Mouse (Mus musculus): ENCODE data around the gene Cacna2d4.

Cacna2d4 gene

DNA sequence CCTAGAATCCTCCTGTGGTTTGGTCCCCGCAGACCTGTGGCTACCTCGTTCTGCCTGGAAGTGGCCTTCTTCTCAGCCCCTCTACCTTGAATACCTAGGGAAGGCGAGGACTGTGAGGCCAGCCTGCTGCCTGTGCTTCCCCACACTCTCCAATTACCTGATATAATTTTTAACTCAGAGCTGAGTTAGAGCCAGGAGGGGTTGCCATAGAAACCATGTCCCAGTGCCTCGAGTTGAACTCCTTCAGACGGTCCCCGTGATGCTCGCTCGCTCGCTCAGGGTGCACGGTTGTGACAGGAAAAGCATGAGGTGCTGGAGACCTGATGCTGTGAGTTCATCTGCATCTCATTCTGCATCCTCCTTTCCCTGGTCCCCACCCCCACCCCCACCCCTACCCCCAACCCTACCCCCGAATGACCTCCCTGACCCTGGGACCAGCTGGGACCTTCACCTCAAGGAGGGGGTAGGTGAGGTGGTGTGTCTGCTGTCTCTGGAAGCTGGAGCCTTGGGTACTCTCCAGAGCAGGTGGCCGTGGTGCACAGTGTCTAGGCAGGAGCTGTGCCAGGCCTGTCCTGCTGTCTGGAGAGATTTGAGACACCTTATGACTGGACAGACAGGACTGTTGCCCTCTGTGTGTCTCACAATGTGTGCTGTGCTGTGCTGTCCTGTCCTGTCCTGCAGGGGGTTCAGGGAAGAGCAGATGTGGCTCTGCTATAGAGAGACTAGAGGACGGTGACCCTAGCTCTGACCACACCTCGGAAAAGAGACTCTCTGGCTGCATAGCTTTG is 77.5 kb downstream of the Cacna2d4 start:
- DNase-seq: no peak

GRCm38 (mm10) chr6:119314751-119315476 is 78.6 kb downstream of the Cacna2d4 start:
- DNase-seq: no peak

- no peak for DNase-seq
Observed at GRCm38 (mm10) chr6:119318732-119319131, 82.4 kb downstream of the Cacna2d4 start.

DNA sequence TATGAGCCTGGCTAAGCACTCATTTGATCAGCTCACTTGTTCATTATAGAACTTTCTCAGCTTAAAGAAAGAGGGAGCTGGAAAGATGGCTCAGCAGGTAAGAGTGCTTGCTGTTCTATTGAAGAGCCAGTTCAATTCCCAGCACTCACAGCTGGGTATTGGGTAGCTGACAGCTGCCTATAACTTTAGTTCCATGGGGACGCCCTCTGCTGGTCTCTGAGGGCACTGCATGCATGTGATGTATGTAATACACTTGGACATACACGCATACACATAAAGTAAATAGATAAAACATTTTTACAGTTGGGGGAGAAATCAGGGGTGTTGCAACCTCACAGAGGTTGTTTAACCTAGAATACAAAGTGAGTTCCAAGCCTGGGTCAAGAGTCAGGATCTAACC is 83.0 kb downstream of the Cacna2d4 start:
- DNase-seq: no peak

DNA sequence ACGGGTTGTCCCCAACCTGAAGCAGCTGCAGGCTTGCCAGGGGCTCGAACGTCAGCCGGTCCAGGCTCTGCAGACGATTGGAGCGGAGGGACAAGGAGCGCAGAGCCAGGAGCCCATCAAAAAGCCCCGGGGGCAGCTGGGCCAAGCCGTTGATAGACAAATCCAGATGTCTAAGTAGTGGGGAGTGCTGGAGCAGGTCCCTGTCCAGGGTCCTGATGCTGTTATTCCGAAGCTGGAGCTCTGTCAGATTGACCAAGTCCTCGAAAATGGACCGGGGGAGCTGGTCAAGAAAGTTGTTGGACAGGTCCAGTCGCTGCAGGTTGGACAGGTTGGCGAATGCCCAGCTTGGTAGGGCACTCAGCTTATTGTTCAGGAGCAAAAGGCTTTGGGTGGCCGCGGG is 84.2 kb downstream of the Cacna2d4 start:
- no peak for DNase-seq

DNA sequence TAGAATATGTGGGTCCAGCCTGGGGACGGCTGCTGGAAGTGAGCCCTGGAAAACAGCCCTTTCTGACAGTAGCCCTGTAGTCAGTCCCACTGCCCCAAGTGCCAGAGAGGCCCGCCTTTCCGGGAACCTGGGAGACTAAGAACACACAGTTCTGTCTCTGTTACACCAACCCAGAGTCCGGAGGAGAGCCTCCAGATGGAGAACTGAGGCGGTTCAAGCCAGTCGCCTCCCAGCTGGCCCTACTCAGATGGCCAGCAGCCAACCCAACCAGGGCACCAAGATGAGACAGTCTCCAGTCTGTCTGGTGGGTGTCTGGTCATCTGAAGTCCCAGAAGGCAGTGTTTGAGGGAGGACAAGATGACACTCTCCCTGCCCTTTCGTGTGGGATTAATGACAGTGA is 85.4 kb downstream of the Cacna2d4 start:
- DNase-seq: no peak

DNA sequence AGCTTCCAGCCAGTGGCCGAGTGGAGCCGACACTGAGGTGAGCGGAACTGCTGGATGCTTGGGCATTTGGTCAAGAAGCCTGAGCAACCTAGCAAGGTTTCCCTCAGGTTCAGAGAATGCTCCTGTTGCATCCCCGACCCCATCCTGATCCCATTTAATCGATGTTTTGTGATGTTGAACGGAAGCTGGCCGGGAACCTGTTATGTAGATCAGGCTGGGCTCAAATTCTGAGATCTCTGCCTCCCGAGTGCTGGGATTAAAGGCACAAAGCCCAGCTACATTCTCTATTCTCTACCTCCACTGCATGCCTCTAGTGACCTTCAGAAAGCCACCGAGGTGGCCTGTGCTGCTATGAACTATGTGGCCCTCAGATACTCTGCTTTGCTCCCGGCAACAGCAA is 88.5 kb downstream of the Cacna2d4 start:
- DNase-seq: no peak

DNA sequence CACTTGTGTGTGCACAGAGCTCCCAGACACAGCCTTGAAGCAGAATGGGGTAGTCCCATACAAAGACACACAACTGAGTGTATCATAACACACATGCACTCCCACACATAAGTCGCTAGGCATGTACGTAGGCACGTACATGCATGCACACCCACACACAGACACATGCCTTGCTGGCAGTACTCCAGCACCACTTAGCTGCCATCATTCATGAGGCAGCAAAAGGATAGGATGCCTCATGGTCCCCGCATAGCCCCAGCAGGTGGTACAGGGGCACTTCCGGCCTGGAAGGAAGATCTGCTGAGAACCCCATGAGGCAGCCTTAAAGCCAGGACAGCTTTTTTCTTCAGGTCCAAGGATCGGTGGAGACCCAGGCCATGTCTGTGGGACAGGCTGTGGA is 89.7 kb downstream of the Cacna2d4 start:
- no peak for DNase-seq

GRCm38 (mm10) chr6:119326541-119326940 is 90.2 kb downstream of the Cacna2d4 start:
- no peak for DNase-seq

DNA sequence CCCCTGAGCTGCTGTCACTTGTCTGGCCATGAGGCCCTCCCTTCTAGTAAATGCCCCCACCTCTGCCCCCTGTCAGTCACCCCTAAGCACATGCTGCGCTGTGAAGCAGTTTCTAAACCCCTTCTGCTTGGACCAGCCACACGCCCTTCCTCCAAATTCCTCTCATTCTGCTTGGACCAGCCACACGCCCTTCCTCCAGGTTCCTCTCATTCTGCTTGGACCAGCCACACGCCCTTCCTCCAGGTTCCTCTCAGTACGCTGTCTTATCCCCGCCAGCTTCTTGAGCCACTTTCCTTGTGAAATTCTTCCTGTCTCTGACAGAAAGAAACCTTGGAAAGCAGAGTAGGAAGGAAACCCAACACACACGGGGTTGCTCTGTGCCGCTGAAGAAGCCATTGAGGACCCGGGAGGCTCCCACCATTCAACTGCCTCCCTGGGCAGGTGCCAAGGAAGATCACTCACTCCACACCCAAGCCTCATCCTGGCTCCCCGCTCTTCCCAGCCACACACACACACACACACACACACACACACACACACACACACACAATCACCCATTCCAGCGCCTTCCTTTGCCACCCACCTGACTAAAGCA is 92.3 kb downstream of the Cacna2d4 start:
- no peak for DNase-seq

GRCm38 (mm10) chr6:119329215-119329714 is 92.9 kb downstream of the Cacna2d4 start:
- DNase-seq: peak; percentile 71

DNA sequence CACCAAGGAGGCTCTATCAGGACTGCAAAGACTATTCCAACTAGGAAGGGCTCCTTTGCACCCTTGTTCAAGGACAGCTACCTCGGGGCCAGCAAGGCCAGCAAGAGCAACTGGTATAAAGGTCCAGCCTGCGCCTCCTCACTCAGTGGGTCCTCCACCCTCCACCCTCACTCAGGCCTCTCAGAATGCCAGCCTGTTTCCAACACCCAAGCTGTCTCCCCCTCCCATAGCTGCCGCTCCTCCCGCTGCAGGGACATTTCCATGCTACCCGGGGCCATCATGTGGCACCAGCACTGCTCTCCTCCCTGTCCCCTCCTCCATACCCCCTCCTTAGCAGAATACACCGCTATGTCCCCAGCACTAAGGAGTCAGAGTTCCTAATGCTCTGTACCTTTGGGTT is 93.6 kb downstream of the Cacna2d4 start:
- no peak for DNase-seq

- DNase-seq: peak; percentile 65
Observed at GRCm38 (mm10) chr6:119330506-119330905, 94.2 kb downstream of the Cacna2d4 start, which contains the start of gene Lrtm2. Gene Lrtm2 (minus strand): TSS chr6:119330766.

DNA sequence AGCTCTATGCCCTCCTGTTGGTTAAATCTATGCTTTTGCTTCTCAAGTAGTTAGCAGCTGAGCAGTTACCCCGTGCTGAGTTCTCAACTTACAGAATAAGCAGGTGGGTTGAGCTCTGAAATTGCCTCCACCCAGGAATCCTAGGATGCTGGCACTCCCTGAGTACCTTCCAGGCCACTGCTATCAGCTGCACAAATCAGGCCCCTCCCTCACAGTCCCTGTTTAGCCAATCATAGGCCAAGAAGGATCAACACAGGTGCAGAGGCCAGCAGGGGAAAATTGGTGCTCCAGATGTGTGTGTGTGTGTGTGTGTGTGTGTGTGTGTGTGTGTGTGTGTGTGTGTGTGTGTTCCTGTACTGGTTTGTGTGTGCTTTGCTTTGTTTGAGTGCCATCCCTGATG is 95.8 kb downstream of the Cacna2d4 start:
- DNase-seq: no peak

DNA sequence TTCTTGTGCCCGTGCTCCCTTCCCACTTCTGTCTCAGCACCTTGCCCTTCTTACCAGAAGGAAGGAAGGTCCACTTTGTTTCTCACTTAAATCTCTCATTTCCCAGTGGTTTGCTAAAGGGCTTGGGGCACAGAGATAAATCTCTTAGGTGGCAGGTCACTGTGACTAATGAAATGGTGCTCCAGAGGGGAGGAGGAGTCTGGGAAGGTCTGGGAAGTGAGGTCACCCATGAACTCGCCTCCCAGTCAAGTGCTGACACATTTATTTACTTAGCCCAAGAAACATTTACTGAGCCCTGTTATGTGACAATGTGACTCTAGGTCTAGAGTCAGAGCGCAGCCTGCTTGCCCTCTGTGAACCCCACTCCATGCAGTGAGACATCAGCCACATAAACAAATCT is 96.9 kb downstream of the Cacna2d4 start:
- no peak for DNase-seq

DNA sequence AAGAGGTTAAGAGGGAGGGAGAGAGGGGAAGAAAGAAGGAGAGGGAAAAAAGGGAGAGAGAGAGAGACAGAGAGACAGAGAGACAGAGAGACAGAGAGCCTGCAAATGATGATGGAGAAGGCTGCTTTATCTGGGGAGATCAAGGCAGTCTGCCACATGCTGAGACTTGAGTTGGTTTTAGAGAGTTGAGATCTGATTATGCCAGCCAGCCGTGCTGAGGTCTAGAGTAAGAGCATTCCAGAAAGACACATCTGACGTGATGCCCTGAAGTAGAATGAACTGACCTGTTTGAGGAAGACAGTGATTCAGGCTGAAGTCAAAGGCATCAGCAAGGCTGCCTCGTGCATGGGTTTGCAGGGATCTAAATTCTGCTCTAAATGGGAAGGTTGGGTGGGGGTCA is 97.5 kb downstream of the Cacna2d4 start:
- no peak for DNase-seq

GRCm38 (mm10) chr6:119336124-119336523 is 99.8 kb downstream of the Cacna2d4 start:
- no peak for DNase-seq

GRCm38 (mm10) chr6:119337287-119337686 is 101.0 kb downstream of the Cacna2d4 start:
- no peak for DNase-seq

GRCm38 (mm10) chr6:119338121-119338912 is 102.0 kb downstream of the Cacna2d4 start:
- no peak for DNase-seq

- DNase-seq: no peak
Observed at GRCm38 (mm10) chr6:119341409-119341808, 105.1 kb downstream of the Cacna2d4 start.

DNA sequence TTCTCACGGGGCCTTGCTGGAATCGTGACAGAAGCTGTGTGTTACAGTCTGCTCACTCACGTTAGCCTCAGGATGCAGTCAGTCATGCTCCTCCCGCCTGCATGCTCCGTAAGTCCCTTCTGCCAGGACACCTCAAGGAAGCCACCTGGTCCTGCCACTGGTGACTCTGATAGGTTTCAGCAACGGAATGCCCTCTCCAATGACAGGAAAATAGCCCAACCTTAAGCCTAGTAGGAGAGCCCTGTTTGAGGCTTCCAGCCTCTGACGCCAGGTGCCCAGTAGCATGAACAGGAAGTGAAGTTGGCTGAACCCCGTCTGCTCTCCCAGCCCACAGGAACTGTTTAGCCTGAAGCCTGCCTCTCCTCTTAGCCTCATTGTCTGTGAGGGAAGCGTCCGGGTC is 109.9 kb downstream of the Cacna2d4 start:
- peak; percentile 79 for DNase-seq

- no peak for DNase-seq
Observed at GRCm38 (mm10) chr6:119347813-119348212, 111.5 kb downstream of the Cacna2d4 start.

DNA sequence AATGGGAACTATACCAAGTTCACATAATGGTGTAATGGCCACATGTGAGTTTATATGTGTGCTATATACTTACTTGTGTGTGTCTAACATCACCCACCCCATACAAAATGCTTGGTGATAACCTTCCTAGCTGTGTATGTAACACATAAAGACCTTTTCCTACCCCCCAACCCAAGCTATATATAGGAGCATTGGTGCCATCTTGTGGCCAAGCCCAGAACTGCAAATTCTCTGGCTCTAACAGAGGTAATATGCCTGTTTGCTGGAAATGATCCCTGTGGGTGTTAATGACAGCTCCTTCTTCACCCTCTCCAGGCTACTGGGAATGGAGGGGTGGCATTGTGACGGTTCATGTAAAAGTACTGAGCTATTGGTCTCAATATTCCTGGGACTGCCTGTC is 111.9 kb downstream of the Cacna2d4 start:
- DNase-seq: peak; percentile 78
